Mouse (Mus musculus): ENCODE data around the gene Cldn34c2.
"Not testable (repeated sequence)": the region's sequence is repeated elsewhere in the genome, so short reads cannot be mapped to it uniquely, and the experiment has no call there.

The Cldn34c2 gene

DNA sequence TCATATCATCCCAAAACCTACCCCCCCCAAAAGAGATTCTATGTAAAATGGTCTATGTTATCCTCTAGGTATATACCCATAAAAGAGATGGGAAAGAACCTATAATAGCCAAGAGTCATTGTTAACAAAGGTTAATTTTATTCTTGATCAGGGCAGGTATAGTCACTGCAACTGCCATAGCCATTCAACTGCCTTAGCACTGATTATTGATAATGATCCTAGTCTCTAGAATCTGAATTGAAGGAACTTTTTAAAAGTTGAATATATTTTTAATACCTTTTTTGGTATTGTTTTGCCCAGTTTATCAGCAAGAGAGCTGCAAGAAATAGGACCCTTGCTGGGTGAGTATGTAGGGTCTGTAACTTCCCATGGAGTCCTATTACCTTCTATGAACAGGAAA, at the start of gene Cldn34c2:
Cldn34c2 (plus strand) TSS at position 301 of the 400 bp plus-strand sequence.
- DNase-seq, result not testable (repeated sequence)

DNA sequence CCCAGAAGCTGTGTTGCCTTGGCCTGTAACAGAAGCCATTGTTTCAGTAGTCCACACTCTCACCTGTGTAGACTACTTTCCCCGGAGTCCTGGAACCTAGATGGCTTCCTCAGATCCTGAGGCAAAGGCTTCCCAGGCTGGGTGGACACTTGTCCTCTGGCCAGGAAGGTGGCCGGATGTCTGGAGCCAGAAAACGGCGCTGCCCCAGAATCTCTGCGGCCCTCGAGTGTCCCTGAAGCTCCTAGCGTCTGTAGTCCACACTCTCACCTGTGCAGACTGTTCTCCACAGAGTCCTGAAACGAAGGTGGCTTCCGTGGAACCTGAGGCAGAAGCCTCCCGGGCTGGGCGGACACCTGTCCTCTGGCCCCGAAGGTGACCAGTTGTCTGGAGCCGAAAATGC, 30.1 kb upstream of the Cldn34c2 start:
- not testable (repeated sequence) for DNase-seq

- not testable (repeated sequence) for DNase-seq
Observed at GRCm38 (mm10) chrX:123612158-123612828, 30.8 kb downstream of the Cldn34c2 start.

Data from cerebellum, postnatal 14 days (tissue).